Mouse (Mus musculus) liver, embryonic 16.5 days (tissue): ENCODE measurements around the gene Dffa. TPM values are rescaled to one million over a fixed set of nuclear protein-coding genes. Genes with fewer than 3 reads are reported as not detected.
A peak's percentile ranks its signal among the peaks of the same experiment; 100 is the strongest.

ENCODE experiments used
- ATAC-seq: fragments of 200-750 bp; cut with Nextera tagmentation; 2 replicates; pipeline ENCODE4 v1.8.0; 2017; ENCODE audit warnings: low read depth, mild to moderate bottlenecking, moderate number of reproducible peaks, moderate library complexity
- H3K27ac ChIP-seq: fragments of 300-500 bp; sonication (generic); 2 replicates; pipeline ENCODE4 v1.5.1; 2014; ENCODE audit warnings: mild to moderate bottlenecking, low read length
- H3K27me3 ChIP-seq: fragments of 300-500 bp; sonication (generic); 2 replicates; pipeline ENCODE4 v1.6.1; 2014; ENCODE audit warnings: low read depth, low read length, mixed read lengths; ENCODE audit not compliant: control insufficient read depth, insufficient read depth
- H3K36me3 ChIP-seq: fragments of 300-500 bp; sonication (generic); 2 replicates; pipeline ENCODE4 v1.6.1; 2014; ENCODE audit warnings: mild to moderate bottlenecking; ENCODE audit not compliant: control insufficient read depth, insufficient read depth
- H3K4me1 ChIP-seq: fragments of 300-500 bp; sonication (generic); 2 replicates; pipeline ENCODE4 v1.6.1; 2014; ENCODE audit warnings: low read depth, low read length, mixed read lengths; ENCODE audit not compliant: control insufficient read depth
- H3K4me2 ChIP-seq: fragments of 300-500 bp; sonication (generic); 2 replicates; pipeline ENCODE4 v1.6.1; 2014; ENCODE audit warnings: low read depth, low read length, mixed read lengths
- H3K4me3 ChIP-seq: fragments of 300-500 bp; sonication (generic); 2 replicates; pipeline ENCODE4 v1.5.1; 2014; ENCODE audit warnings: low read depth, mild to moderate bottlenecking, low read length
- H3K9ac ChIP-seq: fragments of 300-500 bp; sonication (generic); 2 replicates; pipeline ENCODE4 v1.6.1; 2014; ENCODE audit warnings: low read depth, low read length
- H3K9me3 ChIP-seq: fragments of 300-500 bp; sonication (generic); replicated peaks from 2 replicates; pipeline ENCODE4 v1.6.1; 2016; ENCODE audit warnings: low read length; ENCODE audit not compliant: control insufficient read depth
- WGBS: fragments of 180-500 bp; shearing (Covaris S2); extraction: QIAGEN DNeasy Blood & Tissue Kit; methylation state at CpG from one replicate; pipeline ENCODE4 v1.1.7; 2014; ENCODE audit not compliant: insufficient replicate concordance; 5-methylcytosine and 5-hydroxymethylcytosine counted together
- polyA plus RNA-seq: library from polyadenylated mRNA; unstranded; fragments of >200 nt; fragmentation: Nextera tagmentation; extraction: Ambion mirVana; gene quantifications from 2 replicates; pipeline ENCODE4 v1.2.1, GENCODE M21; 2015

Gene Dffa
- polyA plus RNA-seq, 1 experiment from 2014 or later, result 17.0 TPM

DNA sequence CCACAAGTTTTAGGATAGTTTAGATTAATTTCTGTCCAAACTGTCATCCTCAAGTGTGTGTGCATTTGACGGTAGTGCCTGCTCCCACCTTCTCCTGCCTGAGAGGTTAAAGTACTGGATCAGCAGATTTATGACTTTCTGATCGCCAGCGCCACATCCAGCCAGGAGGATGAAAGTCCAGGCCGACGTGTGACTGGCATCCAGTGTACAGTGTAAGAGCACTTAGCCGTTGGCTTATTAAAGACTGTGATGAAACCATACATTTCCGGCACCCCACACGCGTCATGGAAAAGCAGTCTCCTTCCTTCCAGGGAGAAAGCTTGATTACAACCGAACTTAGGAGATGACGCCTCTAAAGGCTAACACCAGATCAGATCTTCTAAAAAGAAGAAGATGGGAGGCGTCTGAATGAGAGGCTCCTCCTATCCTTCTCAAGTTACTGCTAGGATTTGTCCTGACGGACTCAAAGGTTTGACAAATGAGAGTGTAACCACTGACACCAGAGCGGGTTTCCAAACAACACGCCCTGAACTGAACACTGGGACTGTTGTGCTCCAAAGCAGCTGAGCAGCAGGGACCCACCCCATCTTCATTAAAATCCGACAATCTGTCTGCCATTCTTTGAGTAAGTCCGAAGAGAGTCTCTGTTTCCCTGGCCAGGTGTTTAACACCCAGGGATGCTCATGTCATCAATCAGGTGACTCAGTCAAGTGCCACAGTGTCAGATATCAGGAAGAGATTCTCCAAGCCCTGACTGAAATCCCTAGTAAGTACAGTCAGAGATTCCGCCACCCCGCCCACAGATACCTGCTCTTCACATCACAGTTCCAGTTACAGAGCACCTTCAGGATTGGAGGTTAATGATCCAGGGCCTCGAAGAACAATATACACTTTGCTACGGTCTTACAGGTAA lies 41.3 kb upstream of the Dffa start:
- ATAC-seq, result no peak

DNA sequence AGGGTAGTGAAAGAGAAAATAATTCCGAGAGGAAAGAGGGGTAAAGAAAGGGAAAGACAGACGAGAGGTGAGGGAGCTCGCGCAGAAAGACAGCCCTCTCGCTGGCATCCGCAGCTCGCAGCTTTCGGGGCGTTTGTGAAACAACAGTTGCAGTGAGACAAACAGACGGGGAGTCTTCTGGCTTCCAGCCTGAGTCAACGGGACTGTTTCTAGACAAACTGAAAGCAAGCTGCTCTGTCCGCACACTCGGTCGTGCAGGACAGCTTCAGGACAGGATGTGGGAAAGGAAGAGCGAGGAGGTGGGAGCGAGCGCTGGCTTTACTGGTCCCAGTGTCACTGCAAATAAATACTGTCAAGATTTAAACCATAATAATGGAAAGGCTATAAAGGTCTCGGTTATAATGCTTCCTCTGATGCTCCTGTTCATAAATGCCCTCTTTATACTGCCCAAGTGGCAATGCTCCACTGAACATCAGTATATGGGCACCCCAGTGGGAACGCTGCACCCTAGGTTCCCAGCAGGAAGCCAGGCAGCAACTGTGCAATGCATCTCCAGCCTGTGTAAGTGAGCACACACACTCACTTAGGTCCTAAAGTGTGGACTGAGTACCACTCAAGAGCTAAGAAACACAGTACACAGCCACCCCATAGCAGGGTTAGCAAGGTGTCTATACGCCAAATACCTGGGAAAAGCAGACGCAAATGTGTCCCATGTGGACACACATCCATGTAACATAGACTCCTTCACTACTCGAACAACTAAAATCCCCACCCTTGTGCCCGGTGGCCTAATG lies 39.7 kb upstream of the Dffa start:
- 71% methylated on average over 23 of the region's 23 CpGs for WGBS
- no peak for ATAC-seq
- H3K27me3 ChIP-seq, result no peaks in the 10 kb centered on the region
- H3K4me2 ChIP-seq, result no peak overlapping the region
- H3K27ac ChIP-seq, result no peak overlapping the region
- H3K4me3 ChIP-seq, result no peak overlapping the region
- H3K4me1 ChIP-seq, result no peaks in the 10 kb centered on the region
- H3K36me3 ChIP-seq, result no peaks in the 10 kb centered on the region
- no peak overlapping the region for H3K9ac ChIP-seq
- H3K9me3 ChIP-seq, result no peaks in the 10 kb centered on the region

More for the DNA sequence above, 41.3 kb upstream of the Dffa start:
- Histone ChIP-seq H3K36me3 (no peaks in the 10 kb centered on the region), H3K9me3 (no peaks in the 10 kb centered on the region), H3K9ac (no peak overlapping the region), H3K27me3 (no peaks in the 10 kb centered on the region), H3K4me3 (no peak overlapping the region), H3K27ac (no peak overlapping the region), H3K4me2 (no peak overlapping the region), H3K4me1 (no peaks in the 10 kb centered on the region; the same call in 1 of the 2 replicates)
- WGBS, result 73% methylated on average over 21 of the region's 21 CpGs

DNA sequence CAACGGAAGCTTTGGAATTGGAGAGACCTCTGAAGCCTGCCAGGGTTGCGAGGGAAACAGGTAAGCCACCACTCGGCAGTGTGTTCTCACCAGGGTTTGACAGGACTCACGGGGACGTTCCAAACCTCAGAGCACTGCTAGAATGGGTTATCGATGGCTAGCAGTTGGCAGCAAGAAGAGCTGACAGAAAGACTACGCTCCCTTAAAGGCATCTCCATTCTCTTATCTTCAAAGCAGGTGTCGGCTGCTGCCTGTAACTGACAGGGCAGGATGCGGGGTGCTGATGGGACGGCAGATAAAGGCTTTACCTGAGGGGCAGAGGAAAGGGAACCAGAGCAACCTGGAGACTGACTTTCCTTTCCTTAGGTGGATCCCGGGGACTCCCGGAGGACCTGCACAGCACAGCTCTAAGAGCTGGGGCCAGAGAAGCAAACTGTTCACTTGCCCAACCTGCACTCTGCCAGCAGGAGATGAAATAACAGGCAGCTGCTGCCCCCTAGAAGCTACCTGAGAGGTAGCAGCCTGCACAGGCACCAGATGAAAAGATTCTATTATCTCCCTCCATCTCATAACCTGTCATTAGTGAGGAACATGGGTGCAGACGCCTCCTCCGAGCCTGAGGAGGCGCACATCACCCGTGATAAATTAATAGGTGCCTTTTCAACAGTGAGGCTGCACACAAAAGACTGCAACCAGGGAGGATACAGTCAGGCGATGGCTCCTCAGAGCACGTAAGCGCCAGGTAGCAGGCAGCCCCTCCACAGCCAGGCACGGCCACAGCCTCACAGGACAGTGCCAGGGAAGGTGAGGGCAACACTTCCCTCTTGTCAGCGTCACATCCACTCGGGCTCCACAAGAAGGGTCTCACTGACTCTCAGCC lies 37.0 kb upstream of the Dffa start:
- Histone ChIP-seq H3K4me1 (no peaks in the 10 kb centered on the region), H3K9ac (no peak overlapping the region), H3K36me3 (peaks cover 1% of the 10 kb centered on the region; the same call in 1 of the 2 replicates), H3K27ac (no peak overlapping the region), H3K4me2 (no peak overlapping the region), H3K27me3 (no peaks in the 10 kb centered on the region), H3K4me3 (no peak overlapping the region), H3K9me3 (no peaks in the 10 kb centered on the region)
- 60% methylated on average over 22 of the region's 22 CpGs for WGBS
- ATAC-seq, result peak; percentile 30; the same call in 1 of the 2 replicates

DNA sequence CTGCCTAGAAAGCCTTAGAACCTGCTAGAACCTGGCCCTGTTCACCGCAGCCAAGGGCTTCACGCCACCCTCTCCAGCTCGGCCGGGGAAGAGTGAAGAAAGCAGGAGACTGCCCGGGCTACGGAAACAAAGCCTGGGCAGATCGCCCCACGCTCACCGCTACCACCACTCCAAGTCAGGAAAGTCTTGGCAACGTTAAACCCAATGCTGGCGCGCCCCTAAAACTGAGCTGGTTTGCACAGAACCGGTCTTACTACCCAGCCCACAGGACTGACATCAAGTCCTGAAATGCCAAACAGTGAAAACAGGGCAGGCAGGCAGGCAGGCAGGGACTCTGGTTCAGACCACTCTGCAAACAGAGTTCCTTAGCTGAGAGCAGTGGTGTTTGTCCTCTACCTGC lies 28.9 kb upstream of the Dffa start:
- WGBS, result 91% methylated on average over 13 of the region's 13 CpGs
- Histone ChIP-seq H3K27ac (no peak overlapping the region), H3K4me3 (no peak overlapping the region), H3K9me3 (no peaks in the 10 kb centered on the region), H3K36me3 (peaks cover 8% of the 10 kb centered on the region; the same call in 1 of the 2 replicates), H3K27me3 (no peaks in the 10 kb centered on the region), H3K9ac (no peak overlapping the region), H3K4me1 (peaks cover 9% of the 10 kb centered on the region), H3K4me2 (no peak overlapping the region)
- ATAC-seq, result no peak

- Histone ChIP-seq H3K27me3 (no peaks in the 10 kb centered on the region), H3K4me1 (peaks cover 9% of the 10 kb centered on the region), H3K9me3 (no peaks in the 10 kb centered on the region), H3K36me3 (peaks cover 8% of the 10 kb centered on the region; the same call in 1 of the 2 replicates), H3K4me2 (no peak overlapping the region), H3K4me3 (no peak overlapping the region), H3K9ac (no peak overlapping the region), H3K27ac (no peak overlapping the region)
- WGBS, result 40% methylated on average over 10 of the region's 10 CpGs
- peak; percentile 42 for ATAC-seq
Observed at GRCm38 (mm10) chr4:149075871-149076575, 27.9 kb upstream of the Dffa start.

- Histone ChIP-seq H3K27ac (no peak overlapping the region), H3K4me1 (peaks cover 9% of the 10 kb centered on the region)
- peak; percentile 57; the same call in 1 of the 2 replicates for ATAC-seq
Observed at GRCm38 (mm10) chr4:149078261-149078660, 25.7 kb upstream of the Dffa start.

GRCm38 (mm10) chr4:149079629-149080028 lies 24.3 kb upstream of the Dffa start:
- H3K4me3 ChIP-seq, result no peak overlapping the region
- peaks cover 9% of the 10 kb centered on the region for H3K4me1 ChIP-seq
- ATAC-seq, result no peak
- no peak overlapping the region for H3K27ac ChIP-seq
- H3K9ac ChIP-seq, result no peak overlapping the region
- H3K36me3 ChIP-seq, result 0 out of 2 replicates have a peak, but pooled peaks cover 2% of the 10 kb centered on the region
- no peaks in the 10 kb centered on the region for H3K27me3 ChIP-seq
- 67% methylated on average over 6 of the region's 6 CpGs for WGBS
- H3K4me2 ChIP-seq, result no peak overlapping the region
- no peaks in the 10 kb centered on the region for H3K9me3 ChIP-seq

More at GRCm38 (mm10) chr4:149078261-149078660, 25.7 kb upstream of the Dffa start:
- no peak overlapping the region for H3K9ac ChIP-seq
- H3K4me3 ChIP-seq, result no peak overlapping the region
- no peak overlapping the region for H3K4me2 ChIP-seq
- WGBS, result 52% methylated on average over 4 of the region's 4 CpGs
- H3K27me3 ChIP-seq, result no peaks in the 10 kb centered on the region
- no peaks in the 10 kb centered on the region for H3K9me3 ChIP-seq
- 0 out of 2 replicates have a peak, but pooled peaks cover 2% of the 10 kb centered on the region for H3K36me3 ChIP-seq

- Histone ChIP-seq H3K27me3 (no peaks in the 10 kb centered on the region), H3K4me2 (no peak overlapping the region), H3K9me3 (no peaks in the 10 kb centered on the region), H3K9ac (no peak overlapping the region), H3K36me3 (0 out of 2 replicates have a peak, but pooled peaks cover 2% of the 10 kb centered on the region), H3K4me1 (peaks cover 9% of the 10 kb centered on the region), H3K4me3 (no peak overlapping the region), H3K27ac (no peak overlapping the region)
- ATAC-seq, result no peak
- 61% methylated on average over 8 of the region's 8 CpGs for WGBS
Observed at GRCm38 (mm10) chr4:149080111-149080510, 23.8 kb upstream of the Dffa start.
